Mouse (Mus musculus): ENCODE data around the gene Apoe. TPM values are rescaled to one million over a fixed set of nuclear protein-coding genes. Genes with fewer than 3 reads are reported as not detected.
"Not testable (repeated sequence)": the region's sequence is repeated elsewhere in the genome, so short reads cannot be mapped to it uniquely, and the experiment has no call there.

Apoe gene
- polyA plus RNA-seq, 1 experiment from 2014 or later, result 503 TPM

DNA sequence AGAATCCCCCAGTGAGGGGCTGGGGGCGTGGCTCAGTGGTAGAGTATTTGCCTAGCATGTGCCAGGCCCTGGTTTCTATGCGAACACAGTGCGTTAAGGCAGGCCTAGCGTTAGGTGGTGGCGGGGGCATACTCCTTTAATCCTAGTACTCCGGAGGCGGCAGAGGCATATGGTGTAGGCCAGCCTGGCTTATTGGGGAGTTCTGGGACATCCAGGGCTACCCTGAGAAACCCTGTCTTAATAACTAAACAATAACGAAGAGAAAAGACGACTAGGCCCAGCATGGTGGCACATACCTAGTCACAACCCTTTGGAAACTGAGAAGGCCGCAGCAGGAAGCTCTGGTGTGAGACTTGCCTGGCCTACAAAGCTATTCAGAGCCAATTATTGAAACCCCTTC is 10.9 kb downstream of the Apoe start:
- no peak overlapping the region for H3K9ac ChIP-seq
- no peak overlapping the region for H3K4me3 ChIP-seq
- H3K27me3 ChIP-seq, result no peaks in the 10 kb centered on the region
- no peaks in the 10 kb centered on the region for H3K36me3 ChIP-seq
- 86% methylated on average over 10 of the region's 10 CpGs for WGBS
- H3K9me3 ChIP-seq, result no peaks in the 10 kb centered on the region
- H3K4me1 ChIP-seq, result peaks cover 21% of the 10 kb centered on the region
- no peak overlapping the region for H3K4me2 ChIP-seq
- ATAC-seq (ENCODE audit: borderline replicate concordance, extremely low read depth, low FRiP score, low TSS enrichment), result no peak
- no peak overlapping the region for H3K27ac ChIP-seq

DNA sequence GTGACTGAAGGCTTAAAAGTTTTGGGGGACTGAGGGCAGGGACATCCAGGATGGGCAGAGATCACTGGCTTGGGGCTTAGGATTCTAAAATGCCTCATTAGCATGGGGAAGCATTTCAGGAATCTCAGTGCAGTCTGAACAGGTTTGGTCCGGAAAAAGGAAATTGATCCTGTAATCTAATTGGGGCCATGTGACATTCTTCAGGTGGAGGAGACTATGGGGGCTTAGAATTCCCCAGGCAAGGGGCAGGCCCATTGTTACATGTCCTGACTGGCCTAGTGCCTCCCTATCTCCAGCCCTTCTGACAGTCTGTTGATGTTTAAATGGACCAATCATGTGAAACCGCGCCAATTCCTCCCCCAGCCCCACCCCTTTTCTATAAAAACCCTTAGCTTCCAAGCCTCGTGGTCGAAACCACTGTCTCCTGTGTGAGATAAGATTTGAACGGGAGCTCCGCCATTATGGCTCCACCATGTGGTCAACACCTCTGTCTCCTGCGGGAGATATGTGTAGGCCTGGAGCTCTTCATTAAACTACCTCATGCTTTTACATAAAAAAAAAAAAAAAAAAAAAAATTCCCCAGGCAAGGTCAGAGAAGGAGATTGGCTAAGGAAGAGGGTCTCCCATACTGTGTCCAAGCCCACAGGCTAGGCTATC is 11.9 kb downstream of the Apoe start:
- not testable (repeated sequence) for H3K4me3 ChIP-seq; H3K4me2 ChIP-seq; H3K27ac ChIP-seq; H3K27me3 ChIP-seq; H3K9ac ChIP-seq; ATAC-seq (ENCODE audit: borderline replicate concordance, extremely low read depth, low FRiP score, low TSS enrichment); H3K36me3 ChIP-seq; H3K9me3 ChIP-seq
- WGBS, result 54% methylated on average over 8 of the region's 8 CpGs
- H3K4me1 ChIP-seq, result peaks cover 13% of the 10 kb centered on the region

- Histone ChIP-seq H3K27ac (no peak overlapping the region), H3K9me3 (no peaks in the 10 kb centered on the region)
- WGBS, result 77% methylated on average over 6 of the region's 6 CpGs
Measured at GRCm38 (mm10) chr7:19686521-19686920, 12.5 kb downstream of the Apoe start.

GRCm38 (mm10) chr7:19685374-19685773 is 13.6 kb downstream of the Apoe start:
- 43% methylated on average over 4 of the region's 4 CpGs for WGBS
- Histone ChIP-seq H3K4me1 (peaks cover 16% of the 10 kb centered on the region; the same call in 1 of the 2 replicates), H3K27me3 (no peaks in the 10 kb centered on the region), H3K36me3 (no peaks in the 10 kb centered on the region), H3K4me3 (no peak overlapping the region), H3K9ac (no peak overlapping the region), H3K9me3 (no peaks in the 10 kb centered on the region), H3K4me2 (no peak overlapping the region), H3K27ac (no peak overlapping the region)
- ATAC-seq (ENCODE audit: borderline replicate concordance, extremely low read depth, low FRiP score, low TSS enrichment), result no peak

More at GRCm38 (mm10) chr7:19686521-19686920, 12.5 kb downstream of the Apoe start:
- H3K36me3 ChIP-seq, result no peaks in the 10 kb centered on the region
- no peak overlapping the region for H3K4me2 ChIP-seq
- no peaks in the 10 kb centered on the region for H3K27me3 ChIP-seq
- peaks cover 12% of the 10 kb centered on the region; the same call in 1 of the 2 replicates for H3K4me1 ChIP-seq
- ATAC-seq (ENCODE audit: borderline replicate concordance, extremely low read depth, low FRiP score, low TSS enrichment), result no peak
- H3K9ac ChIP-seq, result no peak overlapping the region
- H3K4me3 ChIP-seq, result no peak overlapping the region

DNA sequence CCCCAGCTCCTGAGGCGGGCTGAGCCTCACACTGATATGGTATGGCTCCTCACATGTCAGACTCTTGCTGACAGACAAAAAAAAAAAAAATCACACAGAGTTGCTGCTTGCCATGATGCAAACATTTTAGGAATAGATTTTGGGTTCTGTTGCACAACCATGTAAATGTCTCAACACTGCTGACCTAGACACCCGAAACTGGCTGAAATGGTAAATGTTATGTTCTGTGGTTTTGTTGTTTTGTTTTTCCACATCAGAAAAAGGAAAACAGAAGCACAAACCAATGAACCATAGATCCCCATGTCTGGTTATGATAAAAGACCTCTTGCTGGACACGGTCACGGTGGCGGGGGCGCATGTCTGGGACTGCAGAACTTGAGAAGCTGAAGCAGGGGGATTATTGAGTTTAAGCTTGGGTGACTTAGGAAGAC is 15.2 kb downstream of the Apoe start:
- H3K27me3 ChIP-seq, result no peaks in the 10 kb centered on the region
- WGBS, result 84% methylated on average over 6 of the region's 6 CpGs
- no peak overlapping the region for H3K9ac ChIP-seq

GRCm38 (mm10) chr7:19682979-19683378 is 16.0 kb downstream of the Apoe start:
- Histone ChIP-seq H3K27ac (peak overlapping the region; percentile 65), H3K4me3 (no peak overlapping the region), H3K27me3 (no peaks in the 10 kb centered on the region), H3K9me3 (no peaks in the 10 kb centered on the region), H3K4me2 (no peak overlapping the region), H3K36me3 (no peaks in the 10 kb centered on the region), H3K9ac (no peak overlapping the region), H3K4me1 (peaks cover 16% of the 10 kb centered on the region; the same call in 1 of the 2 replicates)
- WGBS, result 52% methylated on average over 3 of the region's 3 CpGs
- ATAC-seq (ENCODE audit: borderline replicate concordance, extremely low read depth, low FRiP score, low TSS enrichment), result no peak

More for the DNA sequence above, 15.2 kb downstream of the Apoe start:
- no peak overlapping the region for H3K27ac ChIP-seq
- no peak for ATAC-seq (ENCODE audit: borderline replicate concordance, extremely low read depth, low FRiP score, low TSS enrichment)
- no peak overlapping the region for H3K4me3 ChIP-seq
- no peaks in the 10 kb centered on the region for H3K9me3 ChIP-seq
- no peaks in the 10 kb centered on the region for H3K36me3 ChIP-seq
- H3K4me1 ChIP-seq, result peaks cover 16% of the 10 kb centered on the region; the same call in 1 of the 2 replicates
- H3K4me2 ChIP-seq, result no peak overlapping the region

- no peak within 1 kb of the TSS for H3K9ac ChIP-seq
- H3K4me3 ChIP-seq, result no peak within 1 kb of the TSS
- H3K27ac ChIP-seq, result peak within 1 kb of the TSS; percentile 65; the same call in 1 of the 2 replicates
- no peak within 1 kb of the TSS for H3K4me2 ChIP-seq
- no peaks in the 10 kb centered on the region for H3K27me3 ChIP-seq
- no peaks in the 10 kb centered on the region for H3K36me3 ChIP-seq
- peaks cover 16% of the 10 kb centered on the region; the same call in 1 of the 2 replicates for H3K4me1 ChIP-seq
- no peak for ATAC-seq (ENCODE audit: borderline replicate concordance, extremely low read depth, low FRiP score, low TSS enrichment)
- 44% methylated on average over 8 of the region's 8 CpGs for WGBS
- H3K9me3 ChIP-seq, result no peaks in the 10 kb centered on the region
Measured at GRCm38 (mm10) chr7:19681202-19681694, 17.7 kb downstream of the Apoe start, which contains the start of the genes Gm44805 and Apoc4. Gene Gm44805 (minus strand): TSS chr7:19681423. Gene Apoc4 (minus strand): TSS chr7:19681479.

GRCm38 (mm10) chr7:19680702-19681101 is 18.3 kb downstream of the Apoe start:
- no peaks in the 10 kb centered on the region for H3K27me3 ChIP-seq
- H3K27ac ChIP-seq, result no peak overlapping the region
- no peaks in the 10 kb centered on the region for H3K36me3 ChIP-seq
- H3K4me1 ChIP-seq, result peaks cover 16% of the 10 kb centered on the region; the same call in 1 of the 2 replicates
- 66% methylated on average over 2 of the region's 2 CpGs for WGBS
- ATAC-seq (ENCODE audit: borderline replicate concordance, extremely low read depth, low FRiP score, low TSS enrichment), result no peak
- no peak overlapping the region for H3K4me2 ChIP-seq
- H3K9ac ChIP-seq, result no peak overlapping the region
- no peaks in the 10 kb centered on the region for H3K9me3 ChIP-seq
- H3K4me3 ChIP-seq, result no peak overlapping the region

GRCm38 (mm10) chr7:19678901-19679300 is 20.1 kb downstream of the Apoe start:
- Histone ChIP-seq H3K27me3 (no peaks in the 10 kb centered on the region), H3K4me3 (no peak overlapping the region), H3K4me1 (peaks cover 13% of the 10 kb centered on the region; the same call in 1 of the 2 replicates), H3K4me2 (no peak overlapping the region), H3K9me3 (no peaks in the 10 kb centered on the region), H3K36me3 (no peaks in the 10 kb centered on the region), H3K27ac (no peak overlapping the region), H3K9ac (no peak overlapping the region)
- no peak for ATAC-seq (ENCODE audit: borderline replicate concordance, extremely low read depth, low FRiP score, low TSS enrichment)
- 87% methylated on average over 3 of the region's 3 CpGs for WGBS

DNA sequence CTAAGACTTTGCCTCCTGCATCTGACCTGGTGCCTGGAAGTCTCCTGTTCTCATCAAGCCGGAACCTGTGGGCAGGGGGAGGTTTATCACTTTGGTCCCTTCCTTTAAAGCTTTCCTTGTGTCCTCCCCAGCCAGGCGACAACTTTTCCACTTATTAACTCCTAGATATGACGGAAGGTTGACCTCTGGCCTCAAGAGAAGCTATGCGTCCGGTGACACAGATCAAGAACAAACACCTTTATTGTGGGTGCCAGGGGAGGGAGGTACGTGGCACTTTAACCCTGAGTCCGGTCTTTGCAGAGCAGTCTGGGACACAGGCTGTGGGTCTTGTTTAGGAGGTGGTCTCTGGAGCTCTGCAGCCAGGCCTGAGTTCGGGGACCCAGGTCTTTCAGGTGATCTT is 21.1 kb downstream of the Apoe start, which contains the start of gene Apoc2:
Apoc2 (minus strand) TSS at position 70 of the 400 bp plus-strand sequence.
- Histone ChIP-seq H3K9ac (no peak within 1 kb of the TSS), H3K4me2 (no peak within 1 kb of the TSS), H3K4me1 (0 out of 2 replicates have a peak, but pooled peaks cover 9% of the 10 kb centered on the region), H3K27me3 (no peaks in the 10 kb centered on the region), H3K27ac (no peak within 1 kb of the TSS), H3K36me3 (no peaks in the 10 kb centered on the region), H3K9me3 (no peaks in the 10 kb centered on the region), H3K4me3 (no peak within 1 kb of the TSS)
- WGBS, result 47% methylated on average over 8 of the region's 8 CpGs
- ATAC-seq (ENCODE audit: borderline replicate concordance, extremely low read depth, low FRiP score, low TSS enrichment), result no peak

DNA sequence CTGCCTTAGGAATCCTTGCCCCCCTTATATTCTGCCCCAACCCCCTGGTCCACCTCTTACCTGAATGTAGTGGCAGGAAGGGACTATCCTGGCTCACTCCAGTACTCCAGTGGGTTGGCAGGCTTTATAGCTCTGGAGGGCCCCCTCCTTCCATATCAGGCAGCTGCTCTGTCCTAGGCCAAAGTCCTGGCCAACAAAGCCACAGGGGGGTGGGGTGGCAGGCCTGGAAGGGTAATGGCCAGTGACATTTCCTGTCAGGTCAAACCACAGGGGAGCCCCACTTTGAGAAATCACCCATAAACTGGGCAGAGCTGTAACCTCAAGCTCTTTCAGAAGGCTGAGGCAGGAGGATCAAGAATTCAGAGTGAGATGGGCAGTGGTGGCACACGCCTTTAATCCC is 22.3 kb downstream of the Apoe start:
- Histone ChIP-seq H3K9me3 (no peaks in the 10 kb centered on the region), H3K4me1 (0 out of 2 replicates have a peak, but pooled peaks cover 5% of the 10 kb centered on the region), H3K4me2 (no peak overlapping the region), H3K36me3 (no peaks in the 10 kb centered on the region), H3K27ac (no peak overlapping the region), H3K9ac (no peak overlapping the region), H3K4me3 (no peak overlapping the region), H3K27me3 (no peaks in the 10 kb centered on the region)
- no peak for ATAC-seq (ENCODE audit: borderline replicate concordance, extremely low read depth, low FRiP score, low TSS enrichment)
- 76% methylated on average over 1 of the region's 1 CpGs for WGBS

DNA sequence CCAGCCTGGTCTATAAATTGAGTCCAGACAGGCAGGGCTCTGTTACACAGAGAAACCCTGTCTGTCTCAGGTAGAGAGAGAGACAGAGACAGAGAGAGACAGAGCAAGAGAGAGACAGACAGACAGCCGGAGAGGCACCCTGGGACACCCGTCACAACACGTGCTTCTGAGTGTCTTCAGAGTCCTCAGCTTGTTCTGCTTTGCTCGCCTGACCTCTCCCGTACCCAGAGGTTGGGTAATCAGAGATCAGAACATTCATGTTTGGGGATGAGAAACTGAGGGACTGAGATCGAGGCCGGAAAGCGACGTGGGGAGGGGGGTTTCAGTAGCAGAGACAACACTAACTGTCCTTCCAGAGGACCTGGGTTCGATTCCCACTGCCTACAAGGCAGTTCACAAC is 23.2 kb downstream of the Apoe start:
- no peak overlapping the region for H3K27ac ChIP-seq
- H3K9ac ChIP-seq, result no peak overlapping the region
- ATAC-seq (ENCODE audit: borderline replicate concordance, extremely low read depth, low FRiP score, low TSS enrichment), result no peak
- H3K4me1 ChIP-seq, result no peaks in the 10 kb centered on the region
- 74% methylated on average over 10 of the region's 10 CpGs for WGBS
- no peaks in the 10 kb centered on the region for H3K27me3 ChIP-seq
- H3K4me3 ChIP-seq, result no peak overlapping the region
- H3K36me3 ChIP-seq, result no peaks in the 10 kb centered on the region
- H3K9me3 ChIP-seq, result no peaks in the 10 kb centered on the region
- H3K4me2 ChIP-seq, result no peak overlapping the region
